Mouse (Mus musculus) MEL-GATA-1-ER (cell line): ENCODE measurements around the gene Cib4.

Experiments used
- DNase-seq: peaks from one replicate; pipeline ENCODE4 v3.0.0-alpha.2; 2012; ENCODE audit warnings: low read depth; ENCODE audit errors: extremely low read depth

The Cib4 gene

DNA sequence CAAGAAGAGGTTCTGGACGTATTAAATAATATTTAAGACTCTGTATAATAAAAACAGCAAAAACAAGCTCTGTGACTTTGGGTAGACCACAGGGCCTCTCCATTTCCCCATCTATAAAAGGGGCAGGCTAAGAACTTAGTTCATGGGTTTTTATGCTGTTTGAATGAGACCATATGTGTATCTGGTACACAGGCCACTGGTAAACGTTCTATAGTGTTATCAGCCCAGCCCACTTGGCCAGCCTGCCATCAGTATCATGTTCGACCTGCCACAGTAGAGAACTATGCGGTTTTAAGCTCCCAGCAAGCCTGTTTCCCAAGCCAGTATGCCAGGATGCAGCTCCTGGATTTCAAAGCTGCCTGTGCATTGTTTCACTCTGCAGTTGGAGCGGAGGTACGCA, 27.1 kb downstream of the Cib4 start:
- DNase-seq = peak; percentile 96

GRCm38 (mm10) chr5:30518108-30518507, 27.5 kb downstream of the Cib4 start:
- no peak for DNase-seq

GRCm38 (mm10) chr5:30516376-30516775, 29.3 kb downstream of the Cib4 start:
- DNase-seq = peak; percentile 92

- DNase-seq = no peak
Observed at GRCm38 (mm10) chr5:30513111-30513510, 32.5 kb downstream of the Cib4 start.

- no peak for DNase-seq
Observed at GRCm38 (mm10) chr5:30497299-30497698, 48.3 kb downstream of the Cib4 start.

GRCm38 (mm10) chr5:30496821-30497220, 48.8 kb downstream of the Cib4 start:
- no peak for DNase-seq

DNA sequence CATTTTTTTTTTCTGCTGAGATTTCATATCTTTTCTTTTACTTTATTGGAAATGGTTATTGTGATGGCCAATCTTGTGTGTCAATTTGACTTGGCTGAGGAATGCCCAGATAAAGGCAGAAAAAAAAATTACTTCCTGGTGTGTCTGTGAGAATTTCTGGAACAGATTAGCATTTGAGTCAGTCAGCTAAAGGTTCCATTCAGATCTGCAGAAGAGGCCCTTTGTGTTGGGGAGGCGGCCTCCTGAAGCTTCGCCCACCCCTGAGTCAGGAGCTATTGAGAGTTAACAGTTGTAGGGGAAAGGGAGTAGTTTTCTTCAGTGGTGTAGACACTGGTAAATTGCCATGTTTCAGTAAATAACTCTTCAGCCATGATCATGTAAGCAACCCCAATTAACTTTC, 50.3 kb downstream of the Cib4 start:
- no peak for DNase-seq

DNA sequence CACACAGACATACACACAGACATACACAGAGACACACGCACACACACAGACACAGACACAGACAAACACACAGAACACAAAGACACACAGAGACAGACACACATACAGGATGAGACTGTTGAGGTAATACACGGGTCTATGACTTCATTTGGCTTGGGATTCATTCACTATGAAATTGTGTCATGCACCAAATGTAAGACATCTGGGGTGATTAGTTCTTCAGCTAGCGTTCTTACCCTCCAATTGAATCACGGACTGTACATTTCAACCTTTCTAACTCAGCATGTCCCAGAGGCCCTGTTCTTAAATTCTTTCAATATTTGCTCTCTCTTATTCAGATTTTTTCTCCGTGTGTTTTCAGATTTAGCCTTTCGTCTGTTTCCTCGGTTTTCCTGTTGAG, 51.0 kb downstream of the Cib4 start:
- no peak for DNase-seq

GRCm38 (mm10) chr5:30493723-30494122, 51.9 kb downstream of the Cib4 start:
- DNase-seq = peak; percentile 2

DNA sequence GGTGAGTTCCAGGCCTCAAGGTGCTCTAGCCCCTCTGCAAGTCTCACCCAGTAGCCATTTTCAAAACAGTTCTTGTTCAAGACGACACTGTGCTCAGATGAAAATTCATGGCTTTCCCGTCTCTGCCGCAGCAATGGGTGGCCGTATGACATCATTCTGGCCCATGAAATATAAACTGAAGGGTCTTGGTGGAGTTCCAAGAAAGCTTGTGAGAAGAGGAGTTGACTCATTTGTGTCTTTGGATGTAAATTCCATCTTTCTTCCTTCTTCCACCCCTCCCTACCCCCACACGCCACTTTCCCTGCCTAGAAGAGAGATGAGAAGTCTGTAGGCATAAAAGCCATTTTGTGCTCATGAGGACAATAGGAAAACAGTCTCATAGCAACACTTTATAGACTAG, 54.8 kb downstream of the Cib4 start:
- no peak for DNase-seq

DNA sequence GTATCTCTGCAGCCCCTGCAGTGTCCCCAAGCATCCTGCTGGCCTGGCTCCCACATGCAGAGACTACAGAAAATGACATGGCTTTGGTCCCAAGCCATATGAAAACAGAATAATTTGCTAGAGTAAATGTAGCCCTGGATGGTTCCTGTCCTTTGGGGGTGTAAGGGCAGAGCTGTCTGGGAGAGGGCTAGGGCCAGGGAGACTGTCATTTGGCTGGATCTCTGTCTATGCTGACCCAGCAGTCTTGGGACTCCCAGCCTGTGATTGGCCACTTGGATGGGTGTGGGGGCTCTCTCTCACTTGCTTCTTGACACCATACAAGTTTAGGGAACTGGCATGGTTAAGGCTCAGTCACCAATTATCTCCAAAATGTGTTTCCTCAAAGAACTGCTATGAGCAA, 55.4 kb downstream of the Cib4 start:
- no peak for DNase-seq

- DNase-seq = no peak
Observed at GRCm38 (mm10) chr5:30485136-30485535, 60.5 kb downstream of the Cib4 start.

- DNase-seq = no peak
Observed at GRCm38 (mm10) chr5:30484591-30484990, 61.0 kb downstream of the Cib4 start.

DNA sequence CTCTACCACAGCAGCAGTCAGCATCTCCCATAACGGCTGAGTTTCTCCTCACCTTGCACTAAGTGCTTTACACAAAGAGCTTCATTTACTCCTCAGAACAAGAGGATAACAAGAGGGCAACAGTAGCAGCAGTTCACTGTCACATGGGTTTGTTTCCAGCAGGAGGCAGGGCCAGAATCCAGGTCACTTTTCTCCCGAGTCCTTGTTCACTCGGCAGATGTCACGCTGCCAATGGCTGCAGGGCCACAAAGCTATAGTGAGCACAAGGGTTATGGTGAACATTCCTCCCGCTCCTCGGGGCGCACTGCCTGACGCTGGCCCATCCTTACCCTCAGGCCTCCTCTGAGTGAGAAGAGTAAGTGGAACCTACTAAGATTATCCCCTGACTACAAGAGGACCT, 62.1 kb downstream of the Cib4 start:
- no peak for DNase-seq

DNA sequence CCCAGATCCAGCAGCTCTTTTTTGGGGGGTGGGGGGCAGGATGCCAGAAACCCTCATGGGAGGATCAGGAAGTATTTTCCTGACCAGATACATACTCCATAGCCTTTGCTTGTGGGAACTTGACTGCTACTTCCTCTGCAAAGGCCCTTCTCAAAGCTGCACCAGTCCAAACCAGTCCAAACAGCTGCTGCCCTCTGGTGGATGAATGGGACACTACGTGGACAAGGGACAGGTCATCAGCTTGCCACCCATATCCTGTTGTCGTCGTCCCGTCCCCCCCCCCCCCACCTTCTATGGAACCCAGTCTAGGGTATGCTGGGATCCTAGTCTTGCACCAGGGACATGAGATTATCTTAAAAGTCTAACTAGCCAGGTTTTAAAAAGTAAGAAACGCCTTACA, 63.3 kb downstream of the Cib4 start:
- peak; percentile 60 for DNase-seq

GRCm38 (mm10) chr5:30476534-30476933, 69.1 kb downstream of the Cib4 start:
- peak; percentile 33 for DNase-seq

DNA sequence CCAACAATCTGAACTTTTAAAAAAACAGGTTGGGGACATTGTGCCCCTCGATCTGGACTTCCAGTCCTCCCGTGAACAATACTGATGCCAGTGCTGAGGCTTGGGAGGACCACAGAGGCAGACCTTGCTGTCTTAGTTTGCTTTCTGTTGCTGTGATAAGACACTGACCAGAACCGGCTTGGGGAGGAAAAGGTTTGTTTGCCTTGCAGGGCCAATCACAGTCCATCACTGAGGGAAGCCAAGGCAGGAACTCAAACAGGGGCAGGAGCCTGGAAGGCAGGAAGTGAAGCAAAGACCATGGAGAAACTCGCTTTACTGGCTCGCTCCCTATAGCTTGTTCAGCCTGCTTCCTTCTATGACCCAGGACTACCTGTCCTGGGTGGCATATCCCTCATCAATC, 73.5 kb downstream of the Cib4 start:
- no peak for DNase-seq

- DNase-seq = no peak
Observed at GRCm38 (mm10) chr5:30470454-30470853, 75.2 kb downstream of the Cib4 start.

- no peak for DNase-seq
Observed at GRCm38 (mm10) chr5:30466315-30466714, 79.3 kb downstream of the Cib4 start.

DNA sequence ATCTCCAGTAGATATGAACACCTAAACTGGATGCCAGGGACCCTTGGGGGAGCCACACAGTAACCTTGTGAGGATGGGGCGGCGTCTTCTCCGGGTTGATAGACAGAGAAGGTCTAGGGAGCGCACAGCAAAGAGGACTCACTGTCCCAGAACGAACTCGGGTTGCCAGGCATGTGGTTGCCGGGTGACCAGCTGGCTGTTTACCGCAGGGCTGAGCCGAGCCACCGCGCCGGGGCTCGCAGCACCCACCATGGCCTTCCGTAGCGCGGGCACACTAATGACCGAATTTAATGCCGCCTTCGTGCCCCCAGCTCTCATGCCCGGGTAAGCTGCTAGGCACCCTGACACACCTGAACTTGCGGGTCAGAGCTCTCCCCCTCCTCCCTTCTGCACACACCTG, 79.8 kb downstream of the Cib4 start, which contains the start of gene 1700001C02Rik:
Gene 1700001C02Rik, plus strand, starts transcription at position 187 of the 400 bp plus-strand sequence.
- DNase-seq = no peak

DNA sequence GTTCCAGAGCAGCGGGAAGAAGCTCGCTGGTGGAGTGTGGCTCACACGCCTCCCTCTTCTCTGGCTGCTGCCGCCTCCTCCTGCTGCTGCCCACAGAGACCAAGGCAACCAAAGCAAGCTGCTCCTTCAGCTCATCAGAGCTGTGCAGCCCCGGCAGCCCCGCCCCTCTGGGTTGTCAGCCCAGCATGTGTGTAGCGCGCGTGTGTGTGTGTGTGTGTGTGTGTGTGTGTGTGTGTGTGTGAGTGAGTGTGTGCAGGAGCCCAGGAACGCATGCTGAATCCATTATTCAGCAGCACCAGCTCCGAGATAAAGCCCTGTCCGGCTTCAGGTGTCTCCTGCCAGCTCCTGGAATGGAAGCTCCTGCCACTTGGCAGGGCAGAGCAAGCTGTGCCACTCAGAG, 83.8 kb downstream of the Cib4 start, which contains the start of gene Otof:
Gene Otof, minus strand, starts transcription at position 112 of the 400 bp plus-strand sequence.
- no peak for DNase-seq

DNA sequence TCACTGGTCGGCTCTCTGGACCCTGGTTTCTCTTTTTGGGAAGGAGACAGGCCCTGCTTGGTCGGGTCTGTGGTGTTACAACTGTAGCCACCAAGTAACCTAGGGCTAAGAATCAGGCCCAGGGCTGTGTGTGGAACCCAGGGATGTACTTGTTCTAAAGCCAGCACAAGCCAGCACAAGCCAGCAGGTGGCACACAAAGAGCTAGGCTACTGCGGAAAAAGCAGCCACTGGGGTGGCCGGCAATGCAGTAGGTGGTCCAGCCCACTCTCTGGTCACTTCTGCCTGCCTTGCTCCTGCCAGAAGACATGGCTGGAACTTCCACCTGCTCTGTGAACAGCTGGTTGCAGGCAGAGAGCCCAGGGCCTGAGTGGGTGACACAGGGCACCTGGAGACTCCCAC, 85.5 kb downstream of the Cib4 start:
- DNase-seq = no peak

- DNase-seq = no peak
Observed at GRCm38 (mm10) chr5:30456056-30456455, 89.6 kb downstream of the Cib4 start.

DNA sequence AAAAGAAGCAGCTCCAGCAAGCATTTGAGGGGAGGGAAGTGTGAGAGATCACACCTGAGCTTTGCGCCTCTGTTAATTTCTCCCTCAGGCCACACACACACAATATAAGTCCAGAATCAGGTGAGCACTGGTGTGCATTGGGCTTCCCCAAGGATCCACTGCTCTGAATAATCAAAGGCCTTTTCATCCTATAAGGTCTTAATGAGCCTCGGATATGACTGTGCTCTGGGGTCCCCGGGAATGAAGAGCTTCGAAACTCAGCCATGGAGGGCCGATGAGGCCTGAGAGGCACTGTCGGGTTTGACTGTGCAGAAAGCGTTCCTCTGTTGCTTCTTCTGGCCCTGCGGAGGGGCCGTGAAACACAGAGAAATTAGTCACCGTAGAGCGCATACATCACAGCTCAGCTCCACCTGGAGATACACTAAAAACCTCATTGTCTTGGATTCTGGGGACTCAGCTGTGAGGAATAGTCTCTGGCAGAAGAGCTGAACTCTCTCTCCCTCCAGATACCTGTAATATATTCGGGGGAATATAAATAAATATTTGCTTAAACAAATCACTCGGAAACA, 101.2 kb downstream of the Cib4 start:
- no peak for DNase-seq
